Mouse (Mus musculus) midbrain, postnatal 0 days (tissue): ENCODE measurements around the gene Aamp. TPM values are rescaled to one million over a fixed set of nuclear protein-coding genes. Genes with fewer than 3 reads are reported as not detected.

Experiments
- ATAC-seq: fragments of 200-750 bp; cut with Nextera tagmentation; 2 replicates; pipeline ENCODE4 v1.8.0; 2017; ENCODE audit warnings: moderate number of reproducible peaks, mild to moderate bottlenecking, moderate TSS enrichment, moderate library complexity; ENCODE audit not compliant: low FRiP score
- DNase-seq: peaks from one replicate; pipeline ENCODE4 v3.0.0-alpha.2; 2015; ENCODE audit warnings: low spot score
- H3K27ac ChIP-seq: fragments of 300-500 bp; sonication (generic); 2 replicates; pipeline ENCODE4 v1.5.1; 2014; ENCODE audit warnings: low read depth, mild to moderate bottlenecking, low read length, mixed read lengths
- H3K27me3 ChIP-seq: fragments of 300-500 bp; sonication (generic); 2 replicates; pipeline ENCODE4 v1.6.1; 2014; ENCODE audit warnings: low read length, control low read depth, mixed read lengths; ENCODE audit not compliant: insufficient read depth
- H3K36me3 ChIP-seq: fragments of 300-500 bp; sonication (generic); 2 replicates; pipeline ENCODE4 v1.6.1; 2014; ENCODE audit warnings: low read length, control low read depth, mixed read lengths; ENCODE audit not compliant: insufficient read depth
- H3K4me1 ChIP-seq: fragments of 300-500 bp; sonication (generic); 2 replicates; pipeline ENCODE4 v1.6.1; 2014; ENCODE audit warnings: mild to moderate bottlenecking, control low read depth, antibody characterized with exemption, low read length, mixed read lengths; ENCODE audit not compliant: insufficient read depth
- H3K4me2 ChIP-seq: fragments of 300-500 bp; sonication (generic); 2 replicates; pipeline ENCODE4 v1.6.1; 2014; ENCODE audit warnings: low read depth, mild to moderate bottlenecking, low read length, mixed read lengths; ENCODE audit not compliant: poor library complexity, severe bottlenecking
- H3K4me3 ChIP-seq: fragments of 300-500 bp; sonication (generic); 2 replicates; pipeline ENCODE4 v1.5.1; 2014; ENCODE audit warnings: low read depth, mild to moderate bottlenecking, low read length, moderate library complexity
- H3K9ac ChIP-seq: fragments of 300-500 bp; sonication (generic); replicated peaks from 2 replicates; pipeline ENCODE4 v1.6.1; 2014; ENCODE audit warnings: mild to moderate bottlenecking, low read length, moderate library complexity, mixed read lengths; ENCODE audit not compliant: poor library complexity, severe bottlenecking
- H3K9me3 ChIP-seq: fragments of 300-500 bp; sonication (generic); 2 replicates; pipeline ENCODE4 v1.6.1; 2016; ENCODE audit warnings: low read length, control low read depth
- CTCF ChIP-seq: IDR thresholded peaks from 2 replicates; pipeline ENCODE4 v1.5.1; 2016; ENCODE audit warnings: antibody characterized with exemption, mild to moderate bottlenecking
- WGBS: fragments of 180-500 bp; shearing (Covaris S2); extraction: QIAGEN DNeasy Blood & Tissue Kit; methylation state at CpG from one replicate; pipeline ENCODE4 v1.1.7; 2014; 5-methylcytosine and 5-hydroxymethylcytosine counted together
- polyA plus RNA-seq: library from polyadenylated mRNA; unstranded; fragments of >200 nt; fragmentation: Nextera tagmentation; extraction: Ambion mirVana; gene quantifications from 2 replicates; pipeline ENCODE4 v1.2.1, GENCODE M21; 2015
- total RNA-seq: library from RNA; depleted of rRNA; stranded (reverse); fragments of >200 nt; gene quantifications from 2 replicates; pipeline ENCODE4 v1.2.3, GENCODE M21; 2014

Gene Aamp
- total and polyA plus RNA-seq, 2 experiments from 2014 or later: 139 to 203 TPM

GRCm38 (mm10) chr1:74281886-74282285 lies 2.7 kb downstream of the Aamp start:
- H3K9ac ChIP-seq: no peak overlapping the region
- no peaks in the 10 kb centered on the region for H3K27me3 ChIP-seq
- DNase-seq: no peak
- no peak overlapping the region for H3K4me2 ChIP-seq
- no peak overlapping the region for H3K4me3 ChIP-seq
- H3K27ac ChIP-seq: no peak overlapping the region
- H3K4me1 ChIP-seq: peaks cover 4% of the 10 kb centered on the region; the same call in 1 of the 2 replicates
- H3K36me3 ChIP-seq: peaks cover 34% of the 10 kb centered on the region
- no peaks in the 10 kb centered on the region for H3K9me3 ChIP-seq
- ATAC-seq: no peak
- 96% methylated on average over 8 of the region's 8 CpGs for WGBS
- TF ChIP-seq CTCF: no peak

DNA sequence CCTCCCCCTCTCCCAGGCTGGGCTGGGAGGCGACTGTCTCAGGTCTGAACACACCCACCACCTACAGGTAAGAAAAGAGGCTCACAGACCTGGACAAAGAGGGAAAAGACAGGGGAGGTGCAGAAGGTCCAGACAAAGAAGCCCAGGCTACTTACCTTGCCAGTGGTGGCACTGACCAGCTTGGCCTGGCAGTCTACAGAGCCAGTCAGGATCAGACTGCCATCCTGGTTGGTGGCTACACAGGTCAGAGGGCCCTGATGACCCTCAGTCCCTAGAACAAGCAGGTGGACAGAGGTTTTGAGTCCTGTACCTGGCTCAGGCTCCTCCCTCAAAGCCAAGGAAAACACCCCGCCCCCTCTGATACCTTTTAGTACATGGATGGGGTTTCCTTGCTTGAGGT lies 3.2 kb downstream of the Aamp start:
- no peak overlapping the region for H3K9ac ChIP-seq
- no peak for TF ChIP-seq CTCF
- H3K4me2 ChIP-seq: no peak overlapping the region

DNA sequence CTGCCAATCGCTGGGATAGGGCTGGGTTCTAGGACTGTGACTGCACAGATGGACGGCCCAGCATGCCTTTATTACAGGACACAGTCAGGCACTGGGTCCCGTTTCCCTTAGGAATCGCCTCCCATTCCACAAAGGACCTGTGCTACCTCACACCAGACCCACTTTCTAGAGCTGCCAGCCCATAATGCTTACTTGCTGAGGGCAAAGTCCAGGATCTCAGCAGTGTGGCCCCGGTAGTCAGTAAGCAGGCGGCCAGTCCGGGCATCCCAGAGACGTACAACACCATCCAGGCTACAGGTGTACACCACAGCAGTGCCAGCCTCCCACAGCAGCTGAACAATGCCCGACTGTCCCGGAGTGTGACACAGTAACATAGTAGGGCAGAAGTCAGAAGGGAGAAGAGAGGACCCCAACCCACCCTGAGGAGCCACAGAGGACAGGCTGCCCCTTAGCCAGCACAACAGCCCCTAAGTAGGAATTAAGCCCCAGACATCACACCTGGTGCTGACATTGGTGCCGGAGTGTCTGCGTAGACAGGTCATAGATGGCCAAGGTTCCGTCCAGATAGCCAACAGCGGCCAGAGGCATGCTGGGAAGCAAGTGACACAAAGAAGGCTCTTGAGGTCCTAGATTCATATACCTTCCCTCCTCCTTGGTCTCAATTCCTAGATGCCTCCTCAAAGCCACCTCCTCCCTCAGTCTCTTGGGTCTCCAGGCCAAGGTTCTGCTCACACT lies 3.8 kb downstream of the Aamp start:
- TF ChIP-seq CTCF: no peak
- no peak overlapping the region for H3K9ac ChIP-seq
- 95% methylated on average over 14 of the region's 14 CpGs for WGBS

More for the DNA sequence above, 3.2 kb downstream of the Aamp start:
- ATAC-seq (no peak), DNase-seq (no peak)
- WGBS: 97% methylated on average over 2 of the region's 2 CpGs
- Histone ChIP-seq H3K36me3 (peaks cover 34% of the 10 kb centered on the region), H3K4me1 (peaks cover 4% of the 10 kb centered on the region; the same call in 1 of the 2 replicates), H3K27me3 (no peaks in the 10 kb centered on the region), H3K4me3 (no peak overlapping the region), H3K9me3 (no peaks in the 10 kb centered on the region), H3K27ac (no peak overlapping the region)

DNA sequence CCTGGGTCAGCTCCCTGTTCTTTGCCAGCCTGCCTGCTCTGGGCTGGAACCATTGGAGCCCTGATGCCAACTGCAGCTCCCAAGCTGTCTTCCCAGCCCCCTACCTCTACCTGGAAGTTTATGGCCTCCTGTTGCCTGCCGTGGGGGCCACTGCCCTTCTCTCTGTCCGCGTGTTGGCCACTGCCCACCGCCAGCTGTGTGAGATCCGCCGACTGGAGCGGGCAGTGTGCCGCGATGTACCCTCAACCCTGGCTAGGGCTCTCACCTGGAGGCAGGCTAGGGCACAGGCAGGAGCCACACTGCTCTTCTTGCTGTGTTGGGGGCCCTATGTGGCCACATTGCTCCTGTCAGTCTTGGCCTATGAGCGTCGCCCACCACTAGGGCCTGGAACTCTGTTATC lies 5.5 kb downstream of the Aamp start:
- Histone ChIP-seq H3K4me2 (no peak overlapping the region), H3K27ac (no peak overlapping the region), H3K36me3 (peaks cover 34% of the 10 kb centered on the region), H3K9ac (no peak overlapping the region), H3K9me3 (no peaks in the 10 kb centered on the region), H3K4me3 (no peak overlapping the region), H3K27me3 (no peaks in the 10 kb centered on the region), H3K4me1 (no peaks in the 10 kb centered on the region)
- 91% methylated on average over 11 of the region's 11 CpGs for WGBS
- DNase-seq (no peak), ATAC-seq (no peak)
- no peak for TF ChIP-seq CTCF

More for the DNA sequence above, 3.8 kb downstream of the Aamp start:
- ATAC-seq (no peak), DNase-seq (no peak)
- Histone ChIP-seq H3K4me2 (no peak overlapping the region), H3K4me3 (no peak overlapping the region), H3K36me3 (peaks cover 34% of the 10 kb centered on the region), H3K4me1 (peaks cover 4% of the 10 kb centered on the region; the same call in 1 of the 2 replicates), H3K27ac (no peak overlapping the region), H3K27me3 (no peaks in the 10 kb centered on the region), H3K9me3 (no peaks in the 10 kb centered on the region)

DNA sequence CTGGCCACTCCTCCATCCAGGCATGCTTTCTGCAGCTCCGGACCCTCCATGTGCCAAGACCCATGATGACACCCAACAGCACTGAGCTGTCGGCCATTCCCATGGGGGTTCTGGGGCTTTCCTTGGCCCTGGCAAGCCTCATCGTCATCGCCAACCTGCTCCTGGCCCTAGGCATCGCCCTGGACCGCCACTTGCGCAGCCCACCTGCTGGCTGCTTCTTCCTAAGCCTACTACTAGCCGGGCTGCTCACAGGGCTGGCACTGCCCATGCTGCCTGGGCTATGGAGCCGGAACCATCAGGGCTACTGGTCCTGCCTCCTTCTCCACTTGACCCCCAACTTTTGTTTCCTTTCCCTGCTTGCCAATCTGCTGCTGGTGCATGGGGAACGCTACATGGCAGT lies 6.0 kb downstream of the Aamp start, which contains the start of gene Gpbar1:
TSS of gene Gpbar1 (plus strand) at position 13 of the 400 bp plus-strand sequence.
- WGBS: 92% methylated on average over 10 of the region's 10 CpGs
- Histone ChIP-seq H3K9me3 (no peaks in the 10 kb centered on the region), H3K27ac (no peak within 1 kb of the TSS), H3K4me3 (no peak within 1 kb of the TSS), H3K27me3 (no peaks in the 10 kb centered on the region), H3K9ac (no peak within 1 kb of the TSS), H3K4me2 (no peak within 1 kb of the TSS), H3K4me1 (no peaks in the 10 kb centered on the region), H3K36me3 (peaks cover 34% of the 10 kb centered on the region)
- no peak for TF ChIP-seq CTCF
- DNase-seq (no peak), ATAC-seq (no peak)

DNA sequence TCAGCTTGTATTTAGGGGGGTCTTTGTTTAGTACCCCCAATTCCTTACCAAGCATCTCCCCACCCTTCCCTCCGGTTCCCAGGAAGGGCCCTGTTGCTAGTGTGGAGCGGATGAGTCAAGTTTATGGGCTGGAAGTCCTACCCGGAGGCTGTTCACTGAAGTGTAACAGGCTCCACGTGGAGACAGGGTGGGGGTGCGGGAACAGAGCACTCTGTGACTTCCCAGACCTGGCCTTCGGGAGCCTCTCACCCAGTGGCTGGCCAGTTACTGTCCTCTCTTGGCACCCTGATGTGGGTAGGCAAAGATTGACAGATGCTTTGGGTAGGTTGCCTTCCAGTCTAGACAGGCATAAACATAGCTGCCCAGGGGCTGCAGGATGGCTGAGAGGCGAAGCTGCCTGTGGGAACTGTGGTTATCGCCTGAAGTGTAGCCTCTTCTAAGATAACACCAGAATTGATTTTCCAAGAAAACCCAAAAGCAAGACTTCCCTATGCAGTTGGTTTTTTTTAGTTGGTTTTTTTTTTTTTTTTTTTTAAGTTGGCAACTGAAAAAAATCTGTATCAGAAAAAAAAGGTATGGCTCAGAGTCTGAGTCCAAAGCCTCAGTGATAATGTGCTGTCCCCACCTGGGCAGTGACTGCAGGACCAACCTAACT lies 6.5 kb downstream of the Aamp start:
- Histone ChIP-seq H3K4me2 (no peak overlapping the region), H3K9me3 (no peaks in the 10 kb centered on the region), H3K9ac (no peak overlapping the region), H3K4me1 (no peaks in the 10 kb centered on the region), H3K4me3 (no peak overlapping the region), H3K27ac (no peak overlapping the region), H3K27me3 (no peaks in the 10 kb centered on the region), H3K36me3 (peaks cover 34% of the 10 kb centered on the region)
- no peak for TF ChIP-seq CTCF
- DNase-seq (no peak), ATAC-seq (no peak)
- 57% methylated on average over 8 of the region's 8 CpGs for WGBS
